Mouse (Mus musculus) telencephalon, adult 2 months (tissue): ENCODE measurements at regions not wholly inside any gene's neighbourhood (a gene's known extent, or its start where the extent isn't known, plus 50 kb on each side); places are given as distances from the start of the nearest gene placed in this dataset.
A peak's percentile ranks its signal among the peaks of the same experiment; 100 is the strongest.

Source experiments
- DNase-seq: peaks from one replicate; pipeline ENCODE4 v3.0.0-alpha.2; 2011; ENCODE audit warnings: low read depth, low spot score

- no peak for DNase-seq
Observed at GRCm38 (mm10) chr4:125354742-125355141, 135.8 kb upstream of the Grik3 start.

DNA sequence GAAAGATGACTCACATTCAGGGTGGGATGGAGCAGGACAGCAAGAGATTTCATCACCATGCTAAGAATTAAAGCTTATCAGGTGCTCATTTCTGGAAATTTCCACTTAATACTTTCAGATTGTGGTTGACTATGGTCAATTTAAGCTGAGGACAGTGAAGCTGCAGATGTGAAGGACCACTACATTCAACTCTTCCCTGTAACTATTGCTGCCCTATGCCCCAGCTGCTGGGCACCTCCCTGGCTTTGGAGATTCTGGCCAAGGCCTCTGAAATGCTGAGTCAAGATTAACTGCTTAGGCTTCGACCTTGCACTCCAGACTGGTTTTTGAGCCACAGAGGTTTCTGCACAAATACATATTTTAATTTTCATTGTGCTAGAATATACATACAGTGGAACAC is 140.4 kb upstream of the Grik3 start:
- DNase-seq: no peak

DNA sequence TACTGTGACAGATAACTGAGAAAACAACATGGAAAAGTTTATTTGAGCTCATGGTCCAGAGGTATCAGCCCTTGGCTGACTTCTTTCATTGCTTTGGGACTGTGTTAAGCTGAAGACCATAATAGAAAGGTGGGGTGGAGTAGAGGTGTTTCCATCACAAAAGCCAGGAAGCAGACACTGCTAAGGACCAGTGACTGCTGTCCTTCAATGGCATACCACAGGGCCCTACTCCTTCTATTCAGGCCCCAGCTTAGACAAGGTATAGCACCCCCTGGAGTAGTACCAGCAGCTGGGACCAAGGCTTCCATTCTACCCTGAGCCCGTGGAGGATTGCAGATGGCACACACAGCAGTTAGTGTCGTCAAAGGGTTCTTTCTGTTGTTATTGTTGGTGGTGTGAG is 151.4 kb upstream of the Grik3 start:
- DNase-seq: no peak

GRCm38 (mm10) chr4:125328806-125329205 is 161.7 kb upstream of the Grik3 start:
- no peak for DNase-seq

DNA sequence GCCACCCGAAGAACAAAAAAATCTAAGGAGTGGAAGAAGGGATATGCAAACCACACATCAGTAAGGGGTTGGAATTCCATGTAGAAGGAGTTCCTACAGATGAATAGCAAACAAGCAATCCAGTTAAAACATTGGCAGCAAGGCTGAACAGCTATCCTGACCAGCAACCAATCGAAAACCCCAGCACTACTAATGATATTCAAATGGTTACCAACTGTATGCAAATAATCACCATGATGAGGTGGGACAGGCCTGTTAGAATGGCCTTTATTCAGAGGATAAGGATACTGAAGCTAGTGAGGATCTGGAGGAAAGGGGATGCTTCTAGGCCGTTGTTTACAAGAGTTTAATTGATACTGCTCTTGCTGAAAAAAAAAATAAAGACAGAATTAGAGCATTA is 166.0 kb upstream of the Grik3 start:
- no peak for DNase-seq

GRCm38 (mm10) chr4:125319343-125319742 is 171.2 kb upstream of the Grik3 start:
- no peak for DNase-seq

- DNase-seq: peak; percentile 58
Observed at GRCm38 (mm10) chr4:125318293-125318692, 172.2 kb upstream of the Grik3 start.

DNA sequence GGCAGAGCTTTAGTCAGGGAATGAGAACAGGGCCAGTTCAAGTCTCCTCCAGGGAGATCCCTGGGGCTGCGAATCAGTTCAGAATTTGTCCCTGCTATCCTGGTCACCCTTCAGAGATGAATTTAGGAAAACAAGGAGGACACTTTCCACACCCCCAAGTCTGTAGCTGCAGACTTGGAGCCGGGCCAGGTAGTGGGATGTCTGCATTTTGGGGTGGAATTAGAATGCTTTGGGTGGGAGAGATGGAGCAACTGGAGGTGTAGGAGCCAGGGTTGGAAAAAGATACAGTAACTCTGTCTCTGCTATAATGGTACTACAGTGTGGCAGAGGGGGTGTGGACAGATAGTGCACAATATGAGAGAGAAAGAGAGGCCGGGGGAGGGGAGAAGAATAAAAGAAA is 173.6 kb upstream of the Grik3 start:
- no peak for DNase-seq

GRCm38 (mm10) chr4:125315818-125316217 is 174.7 kb upstream of the Grik3 start:
- no peak for DNase-seq

- no peak for DNase-seq
Observed at GRCm38 (mm10) chr4:125313892-125314291, 176.6 kb upstream of the Grik3 start.

GRCm38 (mm10) chr4:125313252-125313651 is 177.2 kb upstream of the Grik3 start:
- no peak for DNase-seq

DNA sequence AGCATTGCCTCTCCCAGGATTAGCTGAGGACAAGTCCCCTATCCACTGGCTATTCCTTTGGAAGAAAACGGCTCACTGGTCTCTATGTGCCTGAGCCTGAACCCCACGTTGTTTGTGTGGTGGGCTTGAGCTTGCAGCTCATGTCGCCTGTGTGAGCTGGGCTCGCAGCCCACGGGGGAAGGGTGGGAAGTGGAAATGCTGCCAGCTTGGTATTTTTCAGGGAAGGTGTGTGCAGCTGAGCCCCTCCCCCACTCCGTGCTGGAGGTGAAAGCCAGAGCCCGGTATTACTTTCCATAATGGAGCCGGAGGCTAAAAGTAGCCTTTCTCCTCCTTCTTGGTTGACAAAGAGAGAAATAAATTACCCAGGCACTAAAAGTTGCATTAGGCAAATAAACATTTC is 180.5 kb upstream of the Zc3h12a start:
- no peak for DNase-seq

- no peak for DNase-seq
Observed at GRCm38 (mm10) chr4:125305766-125306165, 178.1 kb upstream of the Zc3h12a start.

- no peak for DNase-seq
Observed at GRCm38 (mm10) chr4:125302660-125303059, 175.0 kb upstream of the Zc3h12a start.

- no peak for DNase-seq
Observed at GRCm38 (mm10) chr4:125300503-125301457, 173.1 kb upstream of the Zc3h12a start.

GRCm38 (mm10) chr4:125290761-125291160 is 163.1 kb upstream of the Zc3h12a start:
- DNase-seq: no peak

DNA sequence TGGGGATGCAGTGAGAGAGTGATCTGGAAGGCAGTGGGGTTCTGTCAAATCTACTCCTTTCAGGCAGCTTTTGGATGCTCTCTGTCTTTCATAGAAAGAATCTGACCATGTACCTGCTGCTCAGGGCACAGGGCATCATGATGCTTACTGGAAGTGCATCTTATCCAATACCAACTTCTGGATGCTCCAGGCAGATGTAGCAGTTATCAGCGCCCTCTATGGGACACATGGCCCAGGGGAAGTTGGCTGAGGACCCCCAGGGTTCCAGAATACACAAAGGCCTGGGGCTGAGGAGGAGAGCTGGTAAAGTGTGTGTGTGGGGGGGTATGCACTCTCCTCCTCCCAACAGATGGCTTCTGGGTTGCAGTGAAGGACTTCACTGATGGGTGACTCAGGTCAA is 162.1 kb upstream of the Zc3h12a start:
- DNase-seq: no peak

DNA sequence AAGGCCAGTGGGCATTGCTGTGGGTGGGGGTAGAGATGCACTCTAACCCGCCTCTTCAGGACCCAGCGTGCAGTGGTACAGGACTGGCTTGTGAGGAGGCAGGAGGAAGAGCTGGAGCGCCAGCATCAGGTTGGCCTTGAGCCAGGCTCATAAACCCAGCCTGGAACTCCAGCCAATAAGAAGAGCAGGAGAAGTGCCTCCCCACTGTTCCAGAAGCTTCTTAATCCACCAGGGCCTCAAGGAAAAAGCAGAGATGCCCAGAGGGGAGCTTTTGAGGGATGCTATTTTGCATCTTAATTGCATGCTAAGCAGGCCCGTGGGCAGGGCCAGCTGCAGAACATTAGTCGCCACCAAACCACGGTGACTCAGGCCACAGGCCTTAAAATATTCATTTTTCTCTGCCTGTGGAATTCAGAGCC is 161.4 kb upstream of the Zc3h12a start:
- peak; percentile 75 for DNase-seq

DNA sequence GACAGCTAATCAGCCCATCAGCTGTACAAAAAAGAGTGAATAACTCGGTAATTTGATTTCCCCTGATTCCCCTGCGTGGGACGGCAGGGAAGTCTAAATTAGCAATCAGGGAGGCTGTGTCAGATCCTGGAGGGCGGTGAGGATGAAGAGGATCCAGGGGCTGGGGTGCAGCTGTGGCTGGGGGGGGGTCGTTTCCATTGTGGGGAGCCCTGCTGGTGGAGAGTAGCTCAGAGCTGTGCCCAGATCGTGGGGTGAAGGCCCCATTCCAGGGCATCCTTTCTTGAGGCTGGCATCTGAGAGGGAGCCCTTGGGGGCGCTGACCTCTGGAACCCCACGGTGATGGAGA is 155.3 kb upstream of the Zc3h12a start:
- no peak for DNase-seq

- DNase-seq: no peak
Observed at GRCm38 (mm10) chr4:125282154-125282973, 154.7 kb upstream of the Zc3h12a start.

- DNase-seq: no peak
Observed at GRCm38 (mm10) chr4:125279165-125279564, 151.5 kb upstream of the Zc3h12a start.

GRCm38 (mm10) chr4:125276861-125277260 is 149.2 kb upstream of the Zc3h12a start:
- no peak for DNase-seq

- DNase-seq: no peak
Observed at GRCm38 (mm10) chr4:125275259-125275658, 147.6 kb upstream of the Zc3h12a start.
